ENCODE assay signal across 28 mouse cellular contexts in the genomic region with DNA sequence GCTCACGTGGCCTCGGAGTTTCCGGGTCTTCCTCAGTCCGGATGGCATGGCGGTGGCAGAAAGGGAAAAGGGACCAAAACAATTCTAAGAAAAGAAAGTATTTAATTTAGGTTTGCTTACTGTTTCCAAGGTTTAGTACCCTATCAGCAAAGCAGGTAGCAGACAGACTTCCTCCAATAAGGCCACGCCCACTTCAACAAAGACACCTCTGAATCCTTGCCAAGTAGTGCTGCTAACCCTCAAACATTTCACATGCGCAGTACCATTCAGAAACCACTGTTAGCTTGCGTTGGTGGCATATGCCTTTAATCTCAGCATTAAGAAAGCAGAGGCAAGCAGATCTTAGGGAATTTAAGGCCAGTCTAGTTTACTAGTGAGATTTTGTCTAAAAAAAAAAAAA. TPM values are rescaled to one million over a fixed set of nuclear protein-coding genes. Genes with fewer than 3 reads are reported as not detected.
A peak's percentile ranks its signal among the peaks of the same experiment; 100 is the strongest.
DNase-seq lines count a peak whose midpoint lies in the region; ATAC-seq and TF ChIP-seq lines count a peak whose summit lies in the region.
"Had no signal": no experiment of that assay in that cellular context is flagged by ENCODE, and none has a peak within 500 bp of the region (broad histone marks: within the 10 kb centered on the region; RNA-seq: fewer than 3 reads in every experiment).

No protein-coding gene starts in this region.

- no peaks in the 10 kb centered on the region for H3K9me3 ChIP-seq in forebrain, embryonic 12.5 days
- H3K9me3 ChIP-seq: embryonic facial prominence, embryonic 15.5 days; forebrain, embryonic 15.5 days; G1E; heart, embryonic 12.5 days; heart, embryonic 15.5 days; hindbrain, embryonic 10.5 days; hindbrain, embryonic 13.5 days; intestine, embryonic 15.5 days had no signal

- H3K27ac ChIP-seq in testis, adult 2 months (ENCODE audit: control insufficient read depth, insufficient read depth, low read depth, low read length), result no peak overlapping the region
- H3K27ac ChIP-seq in forebrain, embryonic 12.5 days, result no peak overlapping the region
- H3K27ac ChIP-seq: embryonic facial prominence, embryonic 15.5 days; forebrain, embryonic 15.5 days; heart, embryonic 15.5 days; hindbrain, embryonic 10.5 days; hindbrain, embryonic 13.5 days; intestine, embryonic 15.5 days had no signal

- ATAC-seq in forebrain, embryonic 12.5 days (ENCODE audit: low FRiP score), result no peak
- ATAC-seq: forebrain, embryonic 15.5 days; hindbrain, embryonic 16.5 days; intestine, embryonic 15.5 days had no signal

- 72% methylated on average over 8 of the region's 8 CpGs for WGBS in forebrain, embryonic 12.5 days

- no peaks in the 10 kb centered on the region for H3K27me3 ChIP-seq in testis, adult 2 months (ENCODE audit: control insufficient read depth, insufficient read depth, low read length)
- peaks cover 8% of the 10 kb centered on the region; the same call in 1 of the 2 replicates for H3K27me3 ChIP-seq in forebrain, embryonic 12.5 days
- H3K27me3 ChIP-seq: embryonic facial prominence, embryonic 15.5 days; heart, embryonic 12.5 days; heart, embryonic 15.5 days; intestine, embryonic 15.5 days had no signal

- peaks cover 4% of the 10 kb centered on the region for H3K4me1 ChIP-seq in testis, adult 2 months (ENCODE audit: control insufficient read depth, insufficient read depth, low read length)
- peaks cover 25% of the 10 kb centered on the region for H3K4me1 ChIP-seq in forebrain, embryonic 12.5 days

- DNase-seq in testis, postnatal 14 days (ENCODE audit: low spot score), result no peak
- DNase-seq in ES-CJ7 (ENCODE audit: low read depth, low spot score) (peak; percentile 56), R1 (ENCODE audit: low read depth, low spot score) (peak; percentile 78)
- no peak for DNase-seq in layer of hippocampus, adult 11-12 months (ENCODE audit: low spot score)
- no peak for DNase-seq in thymus, postnatal 4 days
- DNase-seq: adrenal gland, adult 2 months; adrenal gland, postnatal 14 days; cerebellum, adult 11 months; cerebellum, adult 2 months; cerebellum, postnatal 10 days; cerebellum, postnatal 36 days; embryo, embryonic 11 days; gastrocnemius, postnatal 25 days; heart, adult 18-20 months; heart, postnatal 10 days; heart, postnatal 36 days; kidney, adult 11 months had no signal

- TF ChIP-seq POLR2A in testis, adult 2 months (IDR thresholded peaks at IDR 0.05; ENCODE audit: control insufficient read depth, low read depth, low read length), result no peak

- H3K4me2 ChIP-seq in forebrain, embryonic 12.5 days, result no peak overlapping the region
- H3K4me2 ChIP-seq: embryonic facial prominence, embryonic 15.5 days; forebrain, embryonic 15.5 days; heart, embryonic 12.5 days; heart, embryonic 15.5 days; hindbrain, embryonic 13.5 days; intestine, embryonic 15.5 days had no signal

- peak overlapping the region; percentile 3 for H3K4me3 ChIP-seq in testis, adult 2 months (ENCODE audit: control insufficient read depth, low read depth, low read length)
- H3K4me3 ChIP-seq in forebrain, embryonic 12.5 days (replicated peaks), result no peak overlapping the region
- H3K4me3 ChIP-seq: embryonic facial prominence, embryonic 15.5 days; forebrain, embryonic 15.5 days; heart, embryonic 12.5 days; heart, embryonic 15.5 days; hindbrain, embryonic 10.5 days; hindbrain, embryonic 13.5 days; intestine, embryonic 15.5 days had no signal

- H3K36me3 ChIP-seq in testis, adult 2 months (ENCODE audit: control insufficient read depth, insufficient read depth, low read length), result no peaks in the 10 kb centered on the region
- no peaks in the 10 kb centered on the region for H3K36me3 ChIP-seq in forebrain, embryonic 12.5 days (replicated peaks)
- H3K36me3 ChIP-seq: embryonic facial prominence, embryonic 15.5 days; forebrain, embryonic 15.5 days; G1E; heart, embryonic 12.5 days; heart, embryonic 15.5 days; hindbrain, embryonic 10.5 days; hindbrain, embryonic 13.5 days; intestine, embryonic 15.5 days had no signal

- no peak overlapping the region for H3K9ac ChIP-seq in forebrain, embryonic 12.5 days
- H3K9ac ChIP-seq: embryonic facial prominence, embryonic 15.5 days; forebrain, embryonic 15.5 days; heart, embryonic 12.5 days; heart, embryonic 15.5 days; hindbrain, embryonic 13.5 days; intestine, embryonic 15.5 days had no signal

- no peak for TF ChIP-seq CTCF in testis, adult 2 months (IDR thresholded peaks at IDR 0.05; ENCODE audit: control insufficient read depth, insufficient read depth, insufficient replicate concordance, low read depth, low read length)

RNA-seq across cellular contexts. Expression of gene Tmcc1, which starts 2.5 kb away (rescaled TPM):
- polyA plus RNA-seq in testis, adult 2 months (2012; rRNA removed), result 89.6 and 97.7 TPM in 2 replicates
- polyA plus RNA-seq in forebrain, embryonic 12.5 days (2016; fragmentation: Nextera tagmentation; extraction: Ambion mirVana), result 30.2 and 33.2 TPM in 2 replicates

RNA-seq across cellular contexts. Expression of gene Washc2, which starts 12.0 kb away (rescaled TPM):
- 11.3 and 12.0 TPM in 2 replicates for polyA plus RNA-seq in testis, adult 2 months (2012; rRNA removed)
- polyA plus RNA-seq in forebrain, embryonic 12.5 days (2016; fragmentation: Nextera tagmentation; extraction: Ambion mirVana), result 62.1 and 64.0 TPM in 2 replicates

Comparison
In these comparisons a context has a peak if more than half of its experiments do, and no peak if none do; other contexts are left out.
1. DNase-seq: peak in ES-CJ7 (single experiment) and R1 (single experiment); none in testis, postnatal 14 days (single experiment), layer of hippocampus, adult 11-12 months (single experiment) and thymus, postnatal 4 days (single experiment).